Mouse (Mus musculus): ENCODE data around the gene Lrrk2. TPM values are rescaled to one million over a fixed set of nuclear protein-coding genes. Genes with fewer than 3 reads are reported as not detected.
"Not testable (repeated sequence)": the region's sequence is repeated elsewhere in the genome, so short reads cannot be mapped to it uniquely, and the experiment has no call there.

Gene Lrrk2
- polyA plus RNA-seq, 1 experiment from 2014 or later = 6.4 TPM

- Histone ChIP-seq H3K9ac (no peak overlapping the region), H3K4me3 (no peak overlapping the region), H3K36me3 (no peaks in the 10 kb centered on the region; the same call in 1 of the 2 replicates), H3K27ac (0 out of 2 replicates have a peak overlapping the region, but pooled peaks have one; percentile 6), H3K4me2 (replicated peaks) (peak overlapping the region; percentile 26), H3K27me3 (no peaks in the 10 kb centered on the region), H3K9me3 (no peaks in the 10 kb centered on the region), H3K4me1 (0 out of 2 replicates have a peak, but pooled peaks cover 6% of the 10 kb centered on the region)
- ATAC-seq (ENCODE audit: insufficient number of reproducible peaks, insufficient read depth, low FRiP score, low TSS enrichment) = peak; percentile 67; the same call in 1 of the 2 replicates
- 52% methylated on average over 14 of the region's 14 CpGs for WGBS
Measured at GRCm38 (mm10) chr15:91753378-91754080, 80.6 kb downstream of the Lrrk2 start.

- Histone ChIP-seq H3K9me3 (no peaks in the 10 kb centered on the region), H3K27me3 (no peaks in the 10 kb centered on the region), H3K36me3 (no peaks in the 10 kb centered on the region; the same call in 1 of the 2 replicates), H3K4me1 (0 out of 2 replicates have a peak, but pooled peaks cover 6% of the 10 kb centered on the region), H3K27ac (no peak overlapping the region), H3K4me3 (no peak overlapping the region), H3K4me2 (replicated peaks) (peak overlapping the region; percentile 26; the same call in 1 of the 2 replicates), H3K9ac (no peak overlapping the region)
- 34% methylated on average over 3 of the region's 3 CpGs for WGBS
- no peak for ATAC-seq (ENCODE audit: insufficient number of reproducible peaks, insufficient read depth, low FRiP score, low TSS enrichment)
Measured at GRCm38 (mm10) chr15:91754546-91754945, 81.6 kb downstream of the Lrrk2 start.

GRCm38 (mm10) chr15:91755756-91756155 lies 82.8 kb downstream of the Lrrk2 start:
- H3K4me2 ChIP-seq (replicated peaks) = no peak overlapping the region
- no peak overlapping the region for H3K27ac ChIP-seq
- no peak for ATAC-seq (ENCODE audit: insufficient number of reproducible peaks, insufficient read depth, low FRiP score, low TSS enrichment)
- no peaks in the 10 kb centered on the region for H3K9me3 ChIP-seq
- WGBS = 37% methylated on average over 16 of the region's 16 CpGs
- no peaks in the 10 kb centered on the region; the same call in 1 of the 2 replicates for H3K36me3 ChIP-seq
- H3K4me1 ChIP-seq = 0 out of 2 replicates have a peak, but pooled peaks cover 6% of the 10 kb centered on the region
- H3K4me3 ChIP-seq = no peak overlapping the region
- no peak overlapping the region for H3K9ac ChIP-seq
- no peaks in the 10 kb centered on the region for H3K27me3 ChIP-seq

- WGBS = 45% methylated on average over 4 of the region's 4 CpGs
- Histone ChIP-seq H3K36me3 (no peaks in the 10 kb centered on the region), H3K4me3 (no peak overlapping the region), H3K4me2 (replicated peaks) (no peak overlapping the region), H3K9me3 (no peaks in the 10 kb centered on the region), H3K27me3 (no peaks in the 10 kb centered on the region), H3K4me1 (no peaks in the 10 kb centered on the region), H3K9ac (no peak overlapping the region), H3K27ac (no peak overlapping the region)
- ATAC-seq (ENCODE audit: insufficient number of reproducible peaks, insufficient read depth, low FRiP score, low TSS enrichment) = no peak
Measured at GRCm38 (mm10) chr15:91772041-91772440, 99.1 kb downstream of the Lrrk2 start.

- 88% methylated on average over 9 of the region's 9 CpGs for WGBS
- ATAC-seq (ENCODE audit: insufficient number of reproducible peaks, insufficient read depth, low FRiP score, low TSS enrichment) = no peak
- Histone ChIP-seq H3K27me3 (no peaks in the 10 kb centered on the region), H3K9me3 (no peaks in the 10 kb centered on the region), H3K9ac (no peak overlapping the region), H3K36me3 (no peaks in the 10 kb centered on the region), H3K4me1 (no peaks in the 10 kb centered on the region), H3K4me2 (replicated peaks) (no peak overlapping the region), H3K27ac (no peak overlapping the region), H3K4me3 (no peak overlapping the region)
Measured at GRCm38 (mm10) chr15:91779166-91779565, 106.2 kb downstream of the Lrrk2 start.

GRCm38 (mm10) chr15:91781172-91781571 lies 108.2 kb downstream of the Lrrk2 start:
- WGBS = 20% methylated on average over 6 of the region's 6 CpGs
- ATAC-seq (ENCODE audit: insufficient number of reproducible peaks, insufficient read depth, low FRiP score, low TSS enrichment) = no peak

GRCm38 (mm10) chr15:91788338-91788737 lies 115.4 kb downstream of the Lrrk2 start:
- H3K9me3 ChIP-seq = no peaks in the 10 kb centered on the region; the same call in 1 of the 2 replicates
- H3K27ac ChIP-seq = no peak overlapping the region
- no peak overlapping the region for H3K4me3 ChIP-seq
- no peak overlapping the region for H3K9ac ChIP-seq
- no peaks in the 10 kb centered on the region for H3K27me3 ChIP-seq
- no peak for ATAC-seq (ENCODE audit: insufficient number of reproducible peaks, insufficient read depth, low FRiP score, low TSS enrichment)
- no peak overlapping the region for H3K4me2 ChIP-seq (replicated peaks)
- no peaks in the 10 kb centered on the region for H3K4me1 ChIP-seq
- H3K36me3 ChIP-seq = no peaks in the 10 kb centered on the region
- 71% methylated on average over 11 of the region's 11 CpGs for WGBS

More at GRCm38 (mm10) chr15:91781172-91781571, 108.2 kb downstream of the Lrrk2 start:
- Histone ChIP-seq H3K27ac (no peak overlapping the region), H3K4me1 (no peaks in the 10 kb centered on the region), H3K9ac (no peak overlapping the region), H3K36me3 (no peaks in the 10 kb centered on the region), H3K4me3 (no peak overlapping the region), H3K27me3 (no peaks in the 10 kb centered on the region), H3K9me3 (no peaks in the 10 kb centered on the region; the same call in 1 of the 2 replicates), H3K4me2 (replicated peaks) (no peak overlapping the region)

- no peaks in the 10 kb centered on the region for H3K36me3 ChIP-seq
- no peak overlapping the region for H3K27ac ChIP-seq
- no peak overlapping the region for H3K9ac ChIP-seq
- H3K4me1 ChIP-seq = no peaks in the 10 kb centered on the region
- H3K27me3 ChIP-seq = no peaks in the 10 kb centered on the region
- WGBS = 87% methylated on average over 4 of the region's 4 CpGs
- no peaks in the 10 kb centered on the region for H3K9me3 ChIP-seq
- no peak overlapping the region for H3K4me3 ChIP-seq
- no peak overlapping the region for H3K4me2 ChIP-seq (replicated peaks)
- ATAC-seq (ENCODE audit: insufficient number of reproducible peaks, insufficient read depth, low FRiP score, low TSS enrichment) = no peak
Measured at GRCm38 (mm10) chr15:91806463-91806862, 133.5 kb downstream of the Lrrk2 start.

- WGBS = 68% methylated on average over 6 of the region's 6 CpGs
- no peak overlapping the region for H3K4me2 ChIP-seq (replicated peaks)
- no peak overlapping the region for H3K9ac ChIP-seq
- no peaks in the 10 kb centered on the region for H3K36me3 ChIP-seq
- no peak overlapping the region for H3K27ac ChIP-seq
- H3K4me1 ChIP-seq = no peaks in the 10 kb centered on the region
- H3K4me3 ChIP-seq = no peak overlapping the region
- H3K27me3 ChIP-seq = no peaks in the 10 kb centered on the region
- no peaks in the 10 kb centered on the region for H3K9me3 ChIP-seq
- no peak for ATAC-seq (ENCODE audit: insufficient number of reproducible peaks, insufficient read depth, low FRiP score, low TSS enrichment)
Measured at GRCm38 (mm10) chr15:91835319-91835718, 162.3 kb downstream of the Lrrk2 start.

GRCm38 (mm10) chr15:91837965-91838364 lies 165.0 kb downstream of the Lrrk2 start, which contains the start of gene Smgc:
Gene Smgc, plus strand, starts transcription at chr15:91838265.
- H3K4me3 ChIP-seq = no peak within 1 kb of the TSS
- H3K27ac ChIP-seq = no peak within 1 kb of the TSS
- no peak within 1 kb of the TSS for H3K4me2 ChIP-seq (replicated peaks)
- no peak within 1 kb of the TSS for H3K9ac ChIP-seq
- ATAC-seq (ENCODE audit: insufficient number of reproducible peaks, insufficient read depth, low FRiP score, low TSS enrichment) = no peak
- WGBS = 87% methylated on average over 7 of the region's 7 CpGs
- H3K4me1 ChIP-seq = no peaks in the 10 kb centered on the region
- H3K27me3 ChIP-seq = no peaks in the 10 kb centered on the region
- no peaks in the 10 kb centered on the region for H3K9me3 ChIP-seq
- no peaks in the 10 kb centered on the region for H3K36me3 ChIP-seq

GRCm38 (mm10) chr15:91864130-91864529 lies 191.2 kb downstream of the Lrrk2 start:
- 21% methylated on average over 5 of the region's 5 CpGs for WGBS
- not testable (repeated sequence) for H3K4me2 ChIP-seq (replicated peaks); ATAC-seq (ENCODE audit: insufficient number of reproducible peaks, insufficient read depth, low FRiP score, low TSS enrichment); H3K36me3 ChIP-seq; H3K27me3 ChIP-seq; H3K9me3 ChIP-seq; H3K4me1 ChIP-seq; H3K27ac ChIP-seq; H3K9ac ChIP-seq; H3K4me3 ChIP-seq
